ENCODE assay signal across 8 mouse cellular contexts in the genomic region with DNA sequence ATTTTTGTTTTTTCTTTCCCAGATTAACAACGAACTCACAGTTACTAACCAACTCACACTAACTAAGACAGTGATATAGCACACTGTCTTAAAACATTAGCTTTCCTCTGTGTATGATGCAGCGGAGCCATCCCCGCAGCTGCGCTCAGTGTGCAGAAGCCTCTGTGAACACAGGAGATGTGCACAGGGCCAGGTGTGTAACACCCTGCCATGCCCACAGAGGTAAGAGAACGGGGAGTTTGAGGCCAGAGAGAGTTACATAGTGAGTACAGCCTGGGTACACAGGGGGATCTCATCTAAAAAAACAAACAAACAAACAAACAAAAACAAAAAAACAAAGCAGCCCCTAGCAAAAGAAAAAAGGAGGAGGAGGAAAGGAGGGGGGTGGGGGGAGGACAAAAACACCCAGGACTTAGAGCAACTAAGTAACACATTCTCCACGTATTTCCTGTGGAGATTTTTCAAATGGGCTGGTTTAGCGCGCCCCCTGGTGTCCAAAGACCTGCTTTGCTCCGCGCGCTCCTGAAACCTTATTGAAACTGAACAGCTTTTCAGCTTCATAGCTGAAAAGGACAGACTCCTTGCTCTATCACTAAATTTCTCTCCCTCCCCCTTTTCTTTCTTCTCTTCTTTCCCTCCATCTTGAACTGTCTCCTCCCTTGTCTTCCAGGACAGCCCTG.
DNase-seq lines count a peak whose midpoint lies in the region; ATAC-seq and TF ChIP-seq lines count a peak whose summit lies in the region.

No protein-coding gene starts in this region.

- 38% methylated on average over 11 of the region's 11 CpGs for WGBS in embryonic facial prominence, embryonic 11.5 days
- WGBS in hindbrain, postnatal 0 days: 34% methylated on average over 11 of the region's 11 CpGs
- WGBS in limb, embryonic 14.5 days: 36% methylated on average over 11 of the region's 11 CpGs

- H3K9ac ChIP-seq in embryonic facial prominence, embryonic 11.5 days (replicated peaks; ENCODE audit: low read length): no peak overlapping the region
- no peak overlapping the region for H3K9ac ChIP-seq in hindbrain, postnatal 0 days (replicated peaks; ENCODE audit: low read length)
- H3K9ac ChIP-seq in limb, embryonic 14.5 days (ENCODE audit: low read depth, low read length, severe bottlenecking): no peak overlapping the region

- ATAC-seq in embryonic facial prominence, embryonic 11.5 days (replicated peaks; ENCODE audit: insufficient number of reproducible peaks, low FRiP score, low TSS enrichment, low read depth): no peak; the same call in 1 of the 2 replicates
- no peak; the same call in 1 of the 2 replicates for ATAC-seq in hindbrain, postnatal 0 days
- ATAC-seq in limb, embryonic 14.5 days (ENCODE audit: low FRiP score, low read depth): no peak
- no peak for ATAC-seq in activated CD4-positive, CD25-positive, alpha-beta regulatory T cell, adult 4 months

- no peaks in the 10 kb centered on the region for H3K27me3 ChIP-seq in embryonic facial prominence, embryonic 11.5 days (ENCODE audit: control insufficient read depth, insufficient read depth, low read length)
- H3K27me3 ChIP-seq in hindbrain, postnatal 0 days (ENCODE audit: insufficient read depth, low read length): no peaks in the 10 kb centered on the region
- H3K27me3 ChIP-seq in limb, embryonic 14.5 days (ENCODE audit: control insufficient read depth, insufficient read depth, low read length): no peaks in the 10 kb centered on the region

- H3K9me3 ChIP-seq in embryonic facial prominence, embryonic 11.5 days (replicated peaks; ENCODE audit: control insufficient read depth, low read length): no peaks in the 10 kb centered on the region
- H3K9me3 ChIP-seq in hindbrain, postnatal 0 days (ENCODE audit: low read length): no peaks in the 10 kb centered on the region
- 0 out of 2 replicates have a peak, but pooled peaks cover 4% of the 10 kb centered on the region for H3K9me3 ChIP-seq in limb, embryonic 14.5 days (ENCODE audit: control insufficient read depth, low read length)

- no peak overlapping the region for H3K27ac ChIP-seq in bone marrow macrophage, adult 2 months (ENCODE audit: insufficient read depth, low read depth, low read length)
- no peak overlapping the region for H3K27ac ChIP-seq in embryonic facial prominence, embryonic 11.5 days (replicated peaks; ENCODE audit: low read depth, low read length)
- H3K27ac ChIP-seq in hindbrain, postnatal 0 days: no peak overlapping the region
- H3K27ac ChIP-seq in limb, embryonic 14.5 days (replicated peaks; ENCODE audit: low read depth, low read length): no peak overlapping the region

- no peak for TF ChIP-seq POLR2A in bone marrow macrophage, adult 2 months (IDR thresholded peaks at IDR 0.05; ENCODE audit: borderline replicate concordance, low read depth, low read length)
- no peak for TF ChIP-seq POLR2A in limb, embryonic 14.5 days (IDR thresholded peaks at IDR 0.05; ENCODE audit: borderline replicate concordance, extremely low read depth, insufficient read depth, insufficient read length)

- TF ChIP-seq CTCF in bone marrow macrophage, adult 2 months (IDR thresholded peaks at IDR 0.05; ENCODE audit: low read depth, low read length): peak; percentile 58
- peak; percentile 85 for TF ChIP-seq CTCF in hindbrain, postnatal 0 days (IDR thresholded peaks at IDR 0.05; ENCODE audit: low read depth)

- peak; percentile 61 for DNase-seq in ovary, postnatal 10 days (ENCODE audit: low spot score)
- DNase-seq in ovary, adult 18-20 months (ENCODE audit: low spot score): no peak
- DNase-seq in embryonic facial prominence, embryonic 11.5 days (ENCODE audit: low spot score): peak; percentile 88
- peak; percentile 90 for DNase-seq in hindbrain, postnatal 0 days (ENCODE audit: low spot score)
- peak; percentile 78 for DNase-seq in limb, embryonic 14.5 days (ENCODE audit: low spot score)
- peak; percentile 61 for DNase-seq in retina, postnatal 7 days (ENCODE audit: low read depth, low spot score)

- no peaks in the 10 kb centered on the region for H3K4me1 ChIP-seq in bone marrow macrophage, adult 2 months (ENCODE audit: control insufficient read depth, insufficient read depth, low read length)
- H3K4me1 ChIP-seq in embryonic facial prominence, embryonic 11.5 days (ENCODE audit: control insufficient read depth, insufficient read depth, low read length): no peaks in the 10 kb centered on the region
- H3K4me1 ChIP-seq in hindbrain, postnatal 0 days (ENCODE audit: insufficient read depth, low read length): no peaks in the 10 kb centered on the region
- H3K4me1 ChIP-seq in limb, embryonic 14.5 days (ENCODE audit: control insufficient read depth, insufficient read depth, low read length): peaks cover 6% of the 10 kb centered on the region

- H3K36me3 ChIP-seq in embryonic facial prominence, embryonic 11.5 days (replicated peaks; ENCODE audit: control insufficient read depth, insufficient read depth, low read depth, low read length): no peaks in the 10 kb centered on the region
- H3K36me3 ChIP-seq in hindbrain, postnatal 0 days (ENCODE audit: insufficient read depth, low read length): no peaks in the 10 kb centered on the region
- H3K36me3 ChIP-seq in limb, embryonic 14.5 days (ENCODE audit: control insufficient read depth, insufficient read depth, low read length): no peaks in the 10 kb centered on the region

- H3K4me3 ChIP-seq in bone marrow macrophage, adult 2 months (ENCODE audit: insufficient read depth, low read length): no peak overlapping the region
- no peak overlapping the region for H3K4me3 ChIP-seq in embryonic facial prominence, embryonic 11.5 days (ENCODE audit: low read depth, low read length)
- no peak overlapping the region for H3K4me3 ChIP-seq in hindbrain, postnatal 0 days (ENCODE audit: low read length)
- no peak overlapping the region for H3K4me3 ChIP-seq in limb, embryonic 14.5 days (replicated peaks; ENCODE audit: low read length)

- no peak overlapping the region for H3K4me2 ChIP-seq in embryonic facial prominence, embryonic 11.5 days (ENCODE audit: low read depth, low read length)
- no peak overlapping the region for H3K4me2 ChIP-seq in hindbrain, postnatal 0 days (ENCODE audit: low read depth, low read length)
- no peak overlapping the region for H3K4me2 ChIP-seq in limb, embryonic 14.5 days (replicated peaks; ENCODE audit: low read depth, low read length, severe bottlenecking)
